Mouse (Mus musculus): ENCODE data around the gene Zdhhc22. TPM values are rescaled to one million over a fixed set of nuclear protein-coding genes. Genes with fewer than 3 reads are reported as not detected.

Zdhhc22 gene
- polyA plus RNA-seq, 1 experiment: not detected

DNA sequence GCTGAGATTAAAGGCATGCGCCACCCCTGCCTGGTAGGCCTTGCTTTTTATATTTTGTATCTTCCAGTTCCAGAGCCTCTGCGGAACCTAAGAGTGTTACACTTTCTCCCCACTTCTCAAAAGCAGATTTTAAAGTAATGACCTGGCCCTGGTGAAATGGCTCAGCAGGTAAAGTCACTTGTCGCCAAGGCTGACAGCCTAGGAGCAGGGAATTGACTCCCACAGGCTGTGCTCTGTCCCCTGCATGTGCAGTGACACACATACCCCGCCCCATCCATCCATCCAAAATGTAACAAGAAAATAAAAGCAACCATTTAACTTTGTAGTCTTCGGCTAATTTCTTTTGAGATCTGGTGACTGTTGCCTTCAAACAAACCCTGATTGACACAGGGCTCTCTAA is 30.6 kb downstream of the Zdhhc22 start:
- Histone ChIP-seq H3K4me1 (ENCODE audit: control insufficient read depth, insufficient read depth, insufficient read length) (no peaks in the 10 kb centered on the region), H3K4me3 (ENCODE audit: extremely low read depth, insufficient read depth, insufficient read length) (no peak overlapping the region), H3K36me3 (ENCODE audit: control insufficient read depth, insufficient read depth, low read length) (peaks cover 53% of the 10 kb centered on the region), H3K27me3 (ENCODE audit: control insufficient read depth, insufficient read depth, low read length) (no peaks in the 10 kb centered on the region), H3K27ac (ENCODE audit: insufficient read depth, low read length) (no peak overlapping the region)
- DNase-seq (ENCODE audit: low read depth in 1 of 2, low spot score in 2 of 2): no peak
- TF ChIP-seq POLR2A (IDR thresholded peaks at IDR 0.05; ENCODE audit: low read depth, low read length) (no peak), CTCF (IDR thresholded peaks at IDR 0.05; ENCODE audit: extremely low read depth, insufficient read depth, insufficient read length, insufficient replicate concordance) (no peak)
- WGBS: 97% methylated on average over 5 of the region's 5 CpGs

DNA sequence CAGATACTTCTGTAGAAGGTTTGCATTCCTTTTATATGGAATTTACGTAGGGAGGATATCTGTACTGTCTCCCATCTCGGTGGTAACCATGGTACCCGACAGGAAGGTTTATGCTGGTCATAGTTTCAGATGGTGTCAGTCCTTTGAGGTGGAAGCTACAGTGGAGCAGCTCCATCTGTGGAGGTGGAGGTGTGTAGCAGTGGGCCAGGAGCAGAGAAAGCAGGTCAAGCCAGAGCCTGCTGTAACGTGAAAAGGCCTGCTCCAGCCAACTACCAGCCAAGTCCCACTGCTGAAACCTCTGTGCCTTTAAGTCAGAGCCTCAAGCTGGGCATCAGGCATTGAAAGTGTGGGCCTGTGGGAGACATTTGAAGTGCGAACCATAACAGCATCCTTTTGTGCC is 31.7 kb downstream of the Zdhhc22 start:
- Histone ChIP-seq H3K4me1 (ENCODE audit: control insufficient read depth, insufficient read depth, insufficient read length) (no peaks in the 10 kb centered on the region), H3K4me3 (ENCODE audit: extremely low read depth, insufficient read depth, insufficient read length) (no peak overlapping the region), H3K36me3 (ENCODE audit: control insufficient read depth, insufficient read depth, low read length) (peaks cover 51% of the 10 kb centered on the region), H3K27me3 (ENCODE audit: control insufficient read depth, insufficient read depth, low read length) (no peaks in the 10 kb centered on the region), H3K27ac (ENCODE audit: insufficient read depth, low read length) (no peak overlapping the region)
- DNase-seq (ENCODE audit: low read depth in 1 of 2, low spot score in 2 of 2): no peak
- WGBS: 91% methylated on average over 5 of the region's 5 CpGs
- no peak for TF ChIP-seq CTCF (IDR thresholded peaks at IDR 0.05; ENCODE audit: extremely low read depth, insufficient read depth, insufficient read length, insufficient replicate concordance)
- no peak for TF ChIP-seq POLR2A (IDR thresholded peaks at IDR 0.05; ENCODE audit: low read depth, low read length)

DNA sequence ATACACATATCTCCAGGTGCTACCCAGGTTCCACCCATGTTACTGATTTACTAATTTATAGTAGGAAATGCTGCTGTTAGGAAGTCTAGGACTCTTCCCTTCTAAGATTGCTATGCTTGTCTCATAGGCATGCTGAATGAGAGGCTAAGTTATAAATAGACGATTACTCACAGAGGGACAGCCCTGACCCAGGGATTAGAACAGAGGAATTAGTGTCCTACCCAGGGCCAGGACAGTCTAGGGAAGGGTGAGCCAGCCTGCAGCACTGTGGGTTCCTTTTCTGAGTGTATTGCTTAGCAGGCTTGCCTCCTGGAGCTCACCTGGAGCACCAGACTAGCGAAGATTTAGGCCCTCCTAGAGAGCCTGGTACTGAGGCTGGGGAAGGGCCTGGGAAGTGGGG is 34.3 kb downstream of the Zdhhc22 start:
- peaks cover 1% of the 10 kb centered on the region; the same call in 1 of the 2 replicates for H3K4me1 ChIP-seq (ENCODE audit: control insufficient read depth, insufficient read depth, insufficient read length)
- no peak for TF ChIP-seq POLR2A (IDR thresholded peaks at IDR 0.05; ENCODE audit: low read depth, low read length)
- TF ChIP-seq CTCF (IDR thresholded peaks at IDR 0.05; ENCODE audit: extremely low read depth, insufficient read depth, insufficient read length, insufficient replicate concordance): no peak
- H3K4me3 ChIP-seq (ENCODE audit: extremely low read depth, insufficient read depth, insufficient read length): no peak overlapping the region
- no peaks in the 10 kb centered on the region for H3K27me3 ChIP-seq (ENCODE audit: control insufficient read depth, insufficient read depth, low read length)
- no peak overlapping the region for H3K27ac ChIP-seq (ENCODE audit: insufficient read depth, low read length)
- DNase-seq (ENCODE audit: low read depth in 1 of 2, low spot score in 2 of 2): no peak
- H3K36me3 ChIP-seq (ENCODE audit: control insufficient read depth, insufficient read depth, low read length): peaks cover 36% of the 10 kb centered on the region
- 90% methylated on average over 2 of the region's 2 CpGs for WGBS

DNA sequence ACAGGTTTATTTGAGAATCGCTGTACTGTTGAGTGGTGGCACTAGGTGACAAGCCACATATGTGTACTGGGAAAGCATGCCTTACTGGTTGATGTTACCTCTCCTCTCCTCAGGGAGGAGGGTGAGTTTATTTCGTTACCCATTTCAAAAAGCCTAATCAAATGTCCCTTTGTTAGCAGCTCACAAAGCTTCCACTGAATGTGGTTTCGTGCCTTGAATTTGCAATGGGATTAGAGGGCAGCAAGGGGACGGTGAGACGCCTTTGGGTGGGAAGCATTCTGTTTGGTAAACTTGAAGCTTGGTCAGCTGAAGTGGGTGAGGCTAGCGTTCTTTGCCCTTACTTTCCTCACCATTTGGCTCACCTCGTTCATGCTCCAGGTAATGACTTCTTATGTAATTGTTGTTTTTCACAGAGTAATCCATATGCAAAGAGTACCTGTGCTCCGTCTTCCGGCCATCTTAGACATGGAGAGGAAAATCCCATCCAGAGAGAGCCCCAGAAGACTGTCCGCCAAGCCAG is 37.8 kb downstream of the Zdhhc22 start:
- H3K27ac ChIP-seq (ENCODE audit: insufficient read depth, low read length): no peak overlapping the region
- peaks cover 4% of the 10 kb centered on the region; the same call in 1 of the 2 replicates for H3K4me1 ChIP-seq (ENCODE audit: control insufficient read depth, insufficient read depth, insufficient read length)
- DNase-seq (ENCODE audit: low read depth in 1 of 2, low spot score in 2 of 2): no peak
- 95% methylated on average over 10 of the region's 10 CpGs for WGBS
- H3K4me3 ChIP-seq (ENCODE audit: extremely low read depth, insufficient read depth, insufficient read length): no peak overlapping the region
- H3K36me3 ChIP-seq (ENCODE audit: control insufficient read depth, insufficient read depth, low read length): peaks cover 16% of the 10 kb centered on the region
- TF ChIP-seq CTCF (IDR thresholded peaks at IDR 0.05; ENCODE audit: extremely low read depth, insufficient read depth, insufficient read length, insufficient replicate concordance) (no peak), POLR2A (IDR thresholded peaks at IDR 0.05; ENCODE audit: low read depth, low read length) (no peak)
- H3K27me3 ChIP-seq (ENCODE audit: control insufficient read depth, insufficient read depth, low read length): no peaks in the 10 kb centered on the region

DNA sequence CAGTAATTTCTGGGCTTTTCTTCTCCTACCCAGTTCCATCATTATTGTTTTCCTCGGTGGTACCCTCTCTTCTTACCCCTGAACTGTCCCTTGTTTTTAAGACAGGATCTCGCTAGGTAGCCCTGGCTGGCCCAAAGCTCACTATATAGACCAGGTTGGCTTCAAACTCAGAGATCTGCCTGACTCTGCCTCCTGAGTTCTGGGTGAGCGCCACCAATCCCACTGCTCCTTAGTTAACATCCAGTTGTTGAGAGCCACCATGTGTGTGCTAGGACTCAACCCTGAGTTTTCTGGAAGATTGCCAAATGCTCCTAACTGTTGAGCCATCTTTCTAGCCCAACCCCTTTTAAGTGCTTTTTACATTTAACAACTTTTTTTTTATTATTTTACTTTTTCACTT is 39.3 kb downstream of the Zdhhc22 start:
- no peak overlapping the region for H3K4me3 ChIP-seq (ENCODE audit: extremely low read depth, insufficient read depth, insufficient read length)
- no peaks in the 10 kb centered on the region for H3K27me3 ChIP-seq (ENCODE audit: control insufficient read depth, insufficient read depth, low read length)
- TF ChIP-seq POLR2A (IDR thresholded peaks at IDR 0.05; ENCODE audit: low read depth, low read length): no peak
- TF ChIP-seq CTCF (IDR thresholded peaks at IDR 0.05; ENCODE audit: extremely low read depth, insufficient read depth, insufficient read length, insufficient replicate concordance): no peak
- H3K27ac ChIP-seq (ENCODE audit: insufficient read depth, low read length): peak overlapping the region; percentile 50
- DNase-seq (ENCODE audit: low read depth in 1 of 2, low spot score in 2 of 2): no peak
- WGBS: 88% methylated on average over 3 of the region's 3 CpGs
- H3K36me3 ChIP-seq (ENCODE audit: control insufficient read depth, insufficient read depth, low read length): peaks cover 12% of the 10 kb centered on the region
- peaks cover 4% of the 10 kb centered on the region; the same call in 1 of the 2 replicates for H3K4me1 ChIP-seq (ENCODE audit: control insufficient read depth, insufficient read depth, insufficient read length)

DNA sequence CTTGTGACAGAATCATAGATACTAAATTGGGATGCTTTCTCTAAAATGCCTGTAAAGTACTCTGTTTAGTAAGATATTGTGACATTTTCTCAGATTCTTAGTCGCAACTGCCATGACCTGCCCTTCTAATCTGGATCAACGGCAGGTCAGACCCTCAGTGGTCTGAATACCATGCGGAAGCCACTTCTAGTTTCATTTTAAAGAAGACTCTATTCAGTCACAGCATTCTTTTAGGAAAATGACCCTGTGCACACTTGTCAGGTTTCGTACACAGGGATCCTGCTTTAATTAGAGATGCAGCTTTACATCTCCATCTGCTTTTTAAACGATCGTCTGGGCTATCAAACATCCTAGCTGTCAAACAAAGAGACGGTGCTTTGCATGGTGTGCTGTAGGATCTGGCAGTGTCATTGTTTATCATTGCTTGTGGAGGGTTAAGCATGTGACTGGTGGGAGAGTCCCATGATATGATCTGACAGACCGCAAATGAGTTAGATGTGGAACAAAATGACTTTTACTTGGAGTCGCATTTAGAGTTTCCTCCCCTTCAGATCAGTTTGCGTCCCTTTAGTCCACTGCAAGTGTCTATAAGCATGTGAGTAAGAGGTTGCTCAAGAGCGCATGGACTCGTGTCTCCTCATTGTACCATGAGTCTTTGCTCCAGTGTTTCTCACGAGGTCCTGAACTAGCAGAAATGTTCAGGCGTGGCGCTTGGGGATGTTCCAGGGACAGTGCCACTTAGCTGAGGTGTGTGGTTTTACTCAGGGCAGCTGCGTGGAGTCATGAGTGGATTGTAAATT is 39.9 kb downstream of the Zdhhc22 start:
- Histone ChIP-seq H3K27me3 (ENCODE audit: control insufficient read depth, insufficient read depth, low read length) (no peaks in the 10 kb centered on the region), H3K36me3 (ENCODE audit: control insufficient read depth, insufficient read depth, low read length) (peaks cover 9% of the 10 kb centered on the region), H3K4me1 (ENCODE audit: control insufficient read depth, insufficient read depth, insufficient read length) (peaks cover 4% of the 10 kb centered on the region; the same call in 1 of the 2 replicates), H3K4me3 (ENCODE audit: extremely low read depth, insufficient read depth, insufficient read length) (peak overlapping the region; percentile 7; the same call in 1 of the 2 replicates), H3K27ac (ENCODE audit: insufficient read depth, low read length) (peak overlapping the region; percentile 50)
- peak in 1 of 2 experiments; percentile 61 for DNase-seq (ENCODE audit: low read depth in 1 of 2, low spot score in 2 of 2)
- no peak for TF ChIP-seq POLR2A (IDR thresholded peaks at IDR 0.05; ENCODE audit: low read depth, low read length)
- TF ChIP-seq CTCF (IDR thresholded peaks at IDR 0.05; ENCODE audit: extremely low read depth, insufficient read depth, insufficient read length, insufficient replicate concordance): no peak
- 31% methylated on average over 16 of the region's 16 CpGs for WGBS

DNA sequence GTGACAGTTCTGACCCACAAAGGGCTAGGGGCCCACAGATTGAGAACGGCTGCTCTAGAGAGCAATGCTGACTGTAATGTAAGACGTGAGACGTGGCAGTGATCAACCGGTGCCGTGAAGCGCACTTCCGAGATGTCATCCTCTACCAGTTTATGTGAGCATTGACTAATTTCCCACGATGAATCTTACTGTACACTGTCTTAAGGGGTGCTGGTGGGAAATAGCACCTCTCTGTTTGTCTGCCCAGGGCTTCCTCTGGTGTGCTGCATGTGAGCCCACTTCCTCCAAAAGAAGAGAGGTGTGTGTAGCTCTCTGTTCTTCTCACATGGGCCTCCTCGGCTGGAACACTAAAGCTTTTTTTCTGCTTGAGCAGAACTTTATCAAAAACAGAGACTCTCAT is 40.7 kb downstream of the Zdhhc22 start:
- Histone ChIP-seq H3K27me3 (ENCODE audit: control insufficient read depth, insufficient read depth, low read length) (no peaks in the 10 kb centered on the region), H3K4me3 (ENCODE audit: extremely low read depth, insufficient read depth, insufficient read length) (peak overlapping the region; percentile 10; the same call in 1 of the 2 replicates), H3K27ac (ENCODE audit: insufficient read depth, low read length) (peak overlapping the region; percentile 79), H3K36me3 (ENCODE audit: control insufficient read depth, insufficient read depth, low read length) (peaks cover 8% of the 10 kb centered on the region), H3K4me1 (ENCODE audit: control insufficient read depth, insufficient read depth, insufficient read length) (peaks cover 4% of the 10 kb centered on the region; the same call in 1 of the 2 replicates)
- TF ChIP-seq POLR2A (IDR thresholded peaks at IDR 0.05; ENCODE audit: low read depth, low read length) (peak; percentile 7; the same call in 1 of the 2 replicates), CTCF (IDR thresholded peaks at IDR 0.05; ENCODE audit: extremely low read depth, insufficient read depth, insufficient read length, insufficient replicate concordance) (no peak)
- WGBS: 15% methylated on average over 9 of the region's 9 CpGs
- DNase-seq (ENCODE audit: low read depth in 1 of 2, low spot score in 2 of 2): peak; percentile 65 to 71

All from spleen, adult 2 months (tissue).